Mouse (Mus musculus) left cerebral cortex, postnatal 10 days (tissue): ENCODE results near the gene Gm13277. TPM values are rescaled to one million over a fixed set of nuclear protein-coding genes. Genes with fewer than 3 reads are reported as not detected.
"Not testable (repeated sequence)": the region's sequence is repeated elsewhere in the genome, so short reads cannot be mapped to it uniquely, and the experiment has no call there.

Experiments
- DNase-seq, 2 experiments: peaks; one replicate each; pipeline ENCODE4 v3.0.0; 2021 to 2022; ENCODE audit warnings: low spot score in 2 of 2, mixed read lengths in 1 of 2; ENCODE audit errors: extremely low spot score in 1 of 2
- intact Hi-C: fragments of 180-260 bp; cut with DNase I; formaldehyde crosslinking; loops from one replicate; pipeline ENCODE4 v1.15.1; 2025
- total RNA-seq, 2 experiments: library from RNA; stranded (reverse); gene quantifications; 2 replicates each; pipeline ENCODE4 v1.2.3; 2021

The Gm13277 gene
- total RNA-seq = not detected

GRCm38 (mm10) chr4:88788402-88788801 lies at the start of gene Gm13277:
Gene Gm13277 (plus strand): TSS chr4:88788632.
- DNase-seq = peak; percentile 57 to 63
- intact Hi-C loops = not testable (repeated sequence)

- no peak for DNase-seq
- intact Hi-C loops = loop anchor here (5.0 kb wide), 1 partner anchor 42 kb away; no protein-coding TSS in a partner anchor
Observed at GRCm38 (mm10) chr4:88739036-88739435, 49.4 kb upstream of the Gm13277 start.

GRCm38 (mm10) chr4:88741426-88741825 lies 47.0 kb upstream of the Gm13277 start:
- DNase-seq = no peak
- intact Hi-C loops = no loop called here

GRCm38 (mm10) chr4:88742771-88743371 lies 45.6 kb upstream of the Gm13277 start:
- DNase-seq = no peak
- intact Hi-C loops = no loop called here

- DNase-seq = no peak
- intact Hi-C loops = no loop called here
Observed at GRCm38 (mm10) chr4:88744207-88744606, 44.2 kb upstream of the Gm13277 start.

GRCm38 (mm10) chr4:88749926-88750325 lies 38.5 kb upstream of the Gm13277 start:
- no peak for DNase-seq
- intact Hi-C loops = no loop called here

GRCm38 (mm10) chr4:88754818-88755340 lies 33.6 kb upstream of the Gm13277 start, which contains the start of gene Gm13271:
Gene Gm13271 (plus strand): TSS chr4:88754868.
- intact Hi-C loops = not testable (repeated sequence)
- peak; percentile 68 to 75 for DNase-seq

- intact Hi-C loops, DNase-seq: not testable (repeated sequence)
Observed at GRCm38 (mm10) chr4:88756581-88757513, 31.6 kb upstream of the Gm13277 start.

GRCm38 (mm10) chr4:88757628-88758031 lies 30.8 kb upstream of the Gm13277 start:
- intact Hi-C loops = not testable (repeated sequence)

GRCm38 (mm10) chr4:88758751-88759150 lies 29.7 kb upstream of the Gm13277 start:
- DNase-seq, intact Hi-C loops: not testable (repeated sequence)

More at GRCm38 (mm10) chr4:88757628-88758031, 30.8 kb upstream of the Gm13277 start:
- peak; percentile 82 to 87 for DNase-seq

- intact Hi-C loops, DNase-seq: not testable (repeated sequence)
Observed at GRCm38 (mm10) chr4:88759610-88760268, 28.7 kb upstream of the Gm13277 start, which contains the start of gene Gm13283. Gene Gm13283 (plus strand): TSS chr4:88760119.

- intact Hi-C loops = not testable (repeated sequence)
- DNase-seq = peak in 1 of 2 experiments; percentile 80
Observed at GRCm38 (mm10) chr4:88760431-88760830, 28.0 kb upstream of the Gm13277 start.

- peak; percentile 71 to 80 for DNase-seq
- intact Hi-C loops = not testable (repeated sequence)
Observed at GRCm38 (mm10) chr4:88761776-88762175, 26.7 kb upstream of the Gm13277 start.

GRCm38 (mm10) chr4:88762341-88762740 lies 26.1 kb upstream of the Gm13277 start:
- intact Hi-C loops = not testable (repeated sequence)

GRCm38 (mm10) chr4:88763384-88764018 lies 24.9 kb upstream of the Gm13277 start:
- intact Hi-C loops = not testable (repeated sequence)
- DNase-seq = peak in 1 of 2 experiments; percentile 61

More at GRCm38 (mm10) chr4:88762341-88762740, 26.1 kb upstream of the Gm13277 start:
- DNase-seq = not testable (repeated sequence)

GRCm38 (mm10) chr4:88773534-88773933 lies 14.9 kb upstream of the Gm13277 start, which contains the start of gene Gm13290:
Gene Gm13290 (plus strand): TSS chr4:88773834.
- DNase-seq, intact Hi-C loops: not testable (repeated sequence)

GRCm38 (mm10) chr4:88776622-88777021 lies 11.8 kb upstream of the Gm13277 start, which contains the start of gene Gm13289:
Gene Gm13289 (plus strand): TSS chr4:88776922.
- DNase-seq, intact Hi-C loops: not testable (repeated sequence)

GRCm38 (mm10) chr4:88779550-88779949 lies 8.9 kb upstream of the Gm13277 start, which contains the start of gene Gm13272:
Gene Gm13272 (plus strand): TSS chr4:88779850.
- DNase-seq, intact Hi-C loops: not testable (repeated sequence)
